Mouse (Mus musculus): ENCODE results near the gene Rimkla.
"Not testable (repeated sequence)": the region's sequence is repeated elsewhere in the genome, so short reads cannot be mapped to it uniquely, and the experiment has no call there.

Rimkla gene

DNA sequence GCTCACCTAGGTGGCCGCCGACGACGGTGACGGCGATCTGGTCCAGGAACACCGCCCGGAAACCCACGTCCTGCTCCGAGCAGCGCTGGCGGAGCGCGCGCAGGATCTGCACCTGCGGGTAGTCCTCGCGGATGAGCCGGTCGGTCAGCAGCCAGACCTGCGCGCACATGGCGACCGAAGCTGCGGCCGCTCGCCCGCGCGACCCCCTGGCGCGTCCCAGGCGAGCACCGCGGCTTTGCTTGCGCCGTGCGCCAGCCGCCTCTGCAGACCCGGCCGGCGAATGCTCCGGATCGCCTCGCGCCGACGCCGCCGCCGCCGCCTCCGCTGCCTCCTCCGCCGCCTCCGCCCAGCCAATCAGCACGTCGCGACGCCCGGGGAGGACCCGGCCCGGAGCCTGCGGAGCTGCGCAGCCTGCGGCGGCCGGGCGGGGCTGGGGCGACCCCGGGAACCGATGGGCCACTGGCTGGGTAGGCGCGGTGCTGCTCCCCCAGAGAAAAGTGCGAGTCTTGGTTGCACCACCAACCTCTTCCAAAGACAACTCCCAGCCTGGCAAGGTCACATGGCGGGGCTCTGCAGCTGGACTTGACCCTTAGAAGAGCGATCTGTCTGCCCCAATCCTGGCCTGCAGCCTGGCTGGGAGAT lies at the start of gene Rimkla:
Gene Rimkla (minus strand): TSS at position 338 of the 642 bp plus-strand sequence.
- DNase-seq, result peak; percentile 50 to 81

DNA sequence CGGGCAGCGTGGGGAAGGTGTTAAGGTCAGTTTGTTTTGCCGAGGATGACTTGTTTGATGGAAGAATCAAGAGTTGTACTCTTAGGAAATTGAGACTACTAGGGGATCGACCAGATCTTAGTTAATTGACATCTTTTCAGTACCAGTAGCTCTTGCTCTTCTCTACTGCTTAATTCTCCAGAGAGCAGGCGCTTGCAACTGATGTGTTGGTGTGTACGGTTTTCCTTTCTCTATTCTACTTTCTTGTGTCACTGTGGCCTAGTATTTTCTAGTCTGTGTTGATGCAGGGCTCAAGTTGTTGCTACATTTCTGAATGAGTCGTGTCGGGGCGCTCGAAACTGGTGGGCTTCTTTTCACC lies 48.1 kb upstream of the Rimkla start:
- DNase-seq, result no peak

DNA sequence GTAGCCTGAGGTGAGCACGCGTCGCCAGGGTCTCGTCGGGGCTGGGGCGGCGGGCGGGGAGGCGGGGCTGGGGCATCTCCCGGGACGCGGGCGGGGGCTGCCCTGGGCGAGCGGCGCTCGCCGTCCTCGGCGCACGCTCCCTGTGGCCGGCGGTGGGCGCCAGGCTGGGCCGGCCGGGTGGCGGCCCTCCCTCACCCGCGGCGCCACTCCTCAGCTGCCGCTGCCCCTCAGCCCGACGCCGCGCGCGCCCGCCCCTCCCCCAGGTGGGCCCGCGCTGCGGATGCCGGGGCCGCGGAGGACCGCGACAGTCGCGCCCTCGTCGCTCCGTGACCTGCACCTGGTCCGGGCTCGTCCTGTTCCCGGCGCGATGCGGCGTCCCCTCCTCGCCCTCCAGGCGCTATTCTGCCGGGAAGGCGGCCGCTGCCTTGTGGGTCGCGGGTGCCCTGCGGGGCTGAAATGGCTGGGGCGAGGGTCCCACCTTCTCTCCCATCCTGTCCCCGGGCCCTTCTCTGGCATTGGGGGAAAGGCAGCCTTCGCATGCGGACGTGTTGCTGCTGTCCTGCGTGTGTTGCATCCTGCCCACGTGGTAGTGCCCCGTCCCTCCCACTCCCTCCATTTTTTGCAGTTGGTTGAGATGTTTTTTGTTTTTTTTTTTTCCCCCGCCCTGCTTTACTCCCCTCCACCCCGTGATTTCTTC lies 47.6 kb upstream of the Rimkla start:
- peak; percentile 36 to 47 for DNase-seq

DNA sequence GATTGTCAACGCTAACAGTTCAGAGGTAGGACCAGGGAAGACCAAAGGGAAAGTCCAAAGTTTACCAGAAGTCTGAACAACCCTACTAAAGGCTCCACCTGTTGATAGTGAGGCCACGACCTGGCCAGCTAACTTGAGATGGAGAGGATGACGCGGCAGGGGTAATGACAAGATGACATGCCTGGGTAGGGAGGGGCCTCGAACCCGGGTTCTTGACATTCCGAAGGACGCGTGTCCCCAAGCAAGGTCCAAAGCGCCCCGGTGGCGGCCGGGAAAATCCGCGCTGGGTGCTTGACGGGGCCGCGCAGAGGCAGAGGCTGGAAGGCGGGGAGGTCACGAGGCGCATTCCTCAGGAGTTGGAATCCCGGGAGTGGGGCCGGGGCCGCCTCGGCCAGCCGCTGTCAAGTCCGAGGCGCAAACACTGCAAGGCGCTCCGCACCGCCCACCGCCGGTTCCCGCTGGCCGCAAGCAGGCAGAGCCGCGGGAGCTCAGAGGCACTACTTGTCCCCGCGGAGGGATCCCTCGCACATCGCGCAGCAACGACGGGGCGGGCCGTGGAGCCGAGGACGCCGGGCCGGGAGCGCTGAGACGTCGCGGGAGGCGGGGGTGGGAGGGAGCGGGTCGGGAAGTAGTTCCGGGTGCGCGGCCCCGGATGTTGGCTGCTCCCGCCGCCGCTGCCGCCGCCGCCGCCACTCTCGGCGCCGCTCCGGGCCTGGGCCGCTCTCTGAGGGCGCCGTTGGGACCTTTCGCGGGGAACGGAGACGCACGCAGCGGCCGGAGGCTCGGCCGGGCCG lies 46.8 kb upstream of the Rimkla start, which contains the start of gene Frg2f1:
Gene Frg2f1 (minus strand): TSS at position 499 of the 794 bp plus-strand sequence.
- DNase-seq, result peak; percentile 96 to 98

DNA sequence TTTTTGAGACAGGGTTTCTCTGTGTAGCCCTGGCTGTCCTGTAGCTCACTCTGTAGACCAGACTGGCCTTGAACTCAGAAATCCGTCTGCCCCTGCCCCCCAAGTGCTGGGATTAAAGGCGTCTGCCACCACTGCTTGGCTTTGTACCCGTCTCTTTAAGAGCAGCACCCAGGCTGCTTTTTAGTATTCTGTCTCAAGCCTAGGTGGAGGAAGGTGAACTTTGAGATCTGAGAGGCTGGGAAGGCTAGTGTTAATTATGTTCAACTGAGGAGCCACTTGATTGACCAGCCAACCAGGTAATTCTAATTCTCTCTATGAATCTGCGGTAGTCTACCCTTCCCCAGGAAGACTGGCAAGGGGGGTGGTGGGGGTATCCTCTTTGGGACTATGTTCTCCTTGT lies 45.0 kb upstream of the Rimkla start:
- DNase-seq, result peak; percentile 10 to 54

DNA sequence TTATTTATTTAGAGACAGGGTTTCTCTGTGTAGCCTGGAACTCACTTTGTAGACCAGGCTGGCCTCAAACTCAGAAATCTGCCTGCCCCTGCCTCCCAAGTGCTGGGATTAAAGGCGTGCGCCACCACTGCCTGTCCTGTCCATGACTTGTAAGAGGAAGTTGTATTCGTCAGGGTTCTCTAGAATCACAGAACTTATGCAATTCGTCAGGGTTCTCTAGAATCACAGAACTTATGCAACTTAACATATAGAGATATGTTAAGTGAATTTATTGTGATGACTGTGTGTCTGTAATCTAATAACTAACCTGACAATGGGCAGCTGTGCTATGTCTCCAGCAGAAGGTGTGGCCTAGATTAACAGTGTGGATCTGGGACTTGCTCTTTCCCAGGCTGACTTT lies 44.2 kb upstream of the Rimkla start, which contains the start of gene Foxj3:
Gene Foxj3 (plus strand): TSS at position 390 of the 400 bp plus-strand sequence.
- not testable (repeated sequence) for DNase-seq

DNA sequence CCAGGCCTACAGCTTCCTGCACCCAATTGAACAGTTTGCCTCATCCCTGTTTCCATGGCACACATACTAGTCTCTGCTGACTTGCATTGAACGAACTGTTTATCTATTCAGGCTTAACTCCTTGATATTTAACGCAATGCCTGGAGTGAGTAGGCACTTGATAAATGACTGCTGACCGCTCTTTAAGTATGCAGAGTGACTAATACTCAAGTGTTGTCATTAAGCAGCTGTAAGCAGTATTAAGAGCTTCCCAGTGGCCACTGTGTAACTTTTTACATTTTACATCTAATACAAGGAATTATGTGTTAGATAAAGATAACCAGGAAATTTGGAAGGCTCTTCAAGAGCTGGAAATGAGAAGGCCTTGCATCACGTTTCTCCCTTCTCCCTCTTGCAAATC lies 42.7 kb upstream of the Rimkla start:
- DNase-seq, result no peak

DNA sequence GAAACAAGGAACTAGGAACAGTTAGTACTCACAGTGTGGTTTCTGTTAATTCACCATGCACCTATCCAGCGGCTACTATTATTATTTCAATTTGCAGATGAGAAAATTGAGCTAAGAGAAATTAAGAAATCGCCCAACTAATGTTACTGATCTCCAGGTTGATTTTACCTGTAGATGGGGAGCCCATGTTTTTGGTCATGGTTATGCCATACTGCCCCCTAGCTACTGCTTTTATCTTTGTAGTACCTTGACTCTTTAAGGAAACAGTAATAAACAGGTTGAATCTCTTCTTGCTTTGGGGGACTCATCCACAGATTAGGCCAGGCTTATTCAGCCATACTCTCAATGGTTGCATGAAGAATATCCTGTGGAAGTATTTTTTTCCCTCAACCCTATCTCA lies 39.4 kb upstream of the Rimkla start:
- DNase-seq, result peak in 1 of 2 experiments; percentile 34

DNA sequence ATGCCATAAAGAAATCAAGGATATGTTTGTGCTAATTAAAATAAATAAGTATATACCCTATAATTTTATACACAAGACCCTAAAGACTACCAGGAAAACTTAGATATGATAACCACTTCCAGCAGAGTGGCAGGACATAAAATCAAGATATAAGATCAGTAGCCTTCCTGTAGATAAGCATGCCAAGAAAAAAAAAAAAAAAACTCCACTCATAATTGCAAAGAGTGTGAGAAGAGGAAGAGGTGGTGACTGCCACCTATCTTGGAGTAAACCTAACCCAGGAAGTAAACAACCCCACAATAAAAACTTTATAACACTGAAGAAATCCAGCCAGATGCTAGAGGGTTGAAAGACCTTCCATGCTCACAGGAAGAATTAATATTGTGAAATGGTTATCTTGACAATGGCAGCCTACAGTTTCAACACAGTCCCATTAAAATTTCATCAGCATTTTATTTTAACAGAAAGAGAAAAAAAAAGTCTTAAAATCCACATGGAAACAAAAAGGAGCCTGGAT lies 34.0 kb upstream of the Rimkla start:
- no peak for DNase-seq

DNA sequence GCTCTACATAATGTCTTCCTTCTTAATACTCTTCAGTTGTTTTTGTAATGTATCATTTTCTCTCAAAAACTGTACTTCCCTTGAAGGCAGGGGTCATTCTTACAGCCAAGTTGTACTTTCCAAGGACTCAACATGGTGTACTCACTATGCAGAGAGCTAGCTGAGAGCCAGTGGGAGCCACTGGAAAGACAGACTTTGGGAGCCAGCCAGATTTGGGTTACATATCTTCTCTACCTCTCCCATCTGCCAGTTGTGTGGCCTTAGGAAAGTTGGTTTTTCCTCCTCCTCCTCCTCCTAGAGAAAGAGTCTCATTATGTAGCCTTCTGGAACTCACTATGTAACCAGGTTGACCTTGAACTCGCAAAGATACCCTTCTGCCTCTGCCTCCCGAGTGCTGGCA lies 32.0 kb upstream of the Rimkla start:
- DNase-seq, result no peak

DNA sequence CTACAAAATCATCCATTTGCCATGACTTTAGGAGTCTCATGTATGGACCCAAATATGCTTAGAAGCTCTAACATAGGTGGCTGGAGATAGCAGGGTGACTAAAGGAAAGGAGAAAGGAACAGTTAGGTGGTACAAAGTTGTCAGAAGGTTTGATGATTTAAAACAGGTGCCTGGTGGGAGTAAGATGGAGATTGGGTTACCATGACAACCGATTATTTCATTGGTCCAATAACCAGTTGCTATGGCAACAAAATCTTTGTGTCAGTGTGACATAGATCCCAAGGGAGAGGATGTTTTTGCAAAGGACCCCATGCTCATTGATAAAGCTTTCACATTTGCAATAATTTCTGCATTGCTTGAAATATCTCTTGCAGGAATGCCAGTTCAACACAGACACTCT lies 31.6 kb upstream of the Rimkla start:
- DNase-seq, result no peak

DNA sequence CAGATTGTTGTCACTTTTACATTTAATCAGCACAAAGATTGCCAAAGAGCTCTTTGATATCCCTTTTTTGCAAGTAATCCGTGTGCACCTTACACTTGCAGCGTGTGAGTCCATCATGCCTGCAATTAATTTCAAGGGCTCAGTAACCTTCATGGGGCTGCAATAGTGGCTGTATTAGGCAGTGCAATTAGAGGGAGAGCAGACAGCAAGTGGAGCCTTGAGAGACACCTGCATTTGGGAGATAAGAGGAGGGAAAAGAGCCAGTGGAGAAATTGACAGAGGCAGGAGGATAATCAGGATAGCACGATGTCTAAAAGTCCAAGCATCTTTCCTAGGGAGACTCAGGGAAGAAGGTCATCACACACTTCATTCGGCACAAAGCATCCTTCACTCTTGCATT lies 31.1 kb upstream of the Rimkla start:
- DNase-seq, result no peak

DNA sequence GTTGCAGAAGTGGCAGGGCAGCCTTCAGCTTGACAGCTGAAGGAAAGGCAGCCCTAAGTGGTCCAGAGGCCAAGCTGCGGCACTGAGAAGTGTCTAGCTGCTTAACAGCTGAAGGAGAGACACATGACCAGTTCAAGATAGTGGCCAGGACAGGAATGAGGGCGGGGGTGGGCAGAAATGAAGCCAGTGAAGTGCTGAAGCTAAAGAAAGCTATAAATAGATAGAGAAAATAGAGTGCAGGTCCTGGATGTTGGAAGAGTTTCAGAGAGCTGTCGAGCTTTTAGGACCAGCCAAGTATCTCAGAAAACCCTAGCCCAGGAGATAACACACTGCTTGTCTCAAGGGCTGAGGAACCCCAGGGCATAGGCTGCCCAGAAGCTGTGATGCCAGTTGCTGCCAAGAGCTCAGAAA lies 20.3 kb upstream of the Rimkla start:
- DNase-seq, result no peak

DNA sequence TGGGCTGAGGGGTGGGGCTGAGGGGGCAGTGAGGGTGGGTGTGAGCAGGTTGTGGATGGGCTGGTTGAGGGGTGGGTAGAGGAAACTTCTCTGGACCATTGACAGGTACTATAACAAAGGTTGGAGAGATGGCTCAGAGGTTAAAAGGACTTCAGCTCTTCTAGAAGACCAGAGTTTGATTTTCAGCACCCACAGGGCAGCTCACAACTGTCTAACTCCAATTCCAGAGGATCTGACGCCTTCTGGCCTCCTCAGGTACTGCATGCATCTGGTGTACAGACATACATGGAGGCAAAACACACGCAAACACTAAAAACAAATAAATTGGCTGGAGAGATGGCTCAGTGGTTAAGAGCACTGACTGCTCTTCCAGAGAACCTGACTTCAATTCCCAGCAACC lies 19.2 kb upstream of the Rimkla start:
- no peak for DNase-seq

DNA sequence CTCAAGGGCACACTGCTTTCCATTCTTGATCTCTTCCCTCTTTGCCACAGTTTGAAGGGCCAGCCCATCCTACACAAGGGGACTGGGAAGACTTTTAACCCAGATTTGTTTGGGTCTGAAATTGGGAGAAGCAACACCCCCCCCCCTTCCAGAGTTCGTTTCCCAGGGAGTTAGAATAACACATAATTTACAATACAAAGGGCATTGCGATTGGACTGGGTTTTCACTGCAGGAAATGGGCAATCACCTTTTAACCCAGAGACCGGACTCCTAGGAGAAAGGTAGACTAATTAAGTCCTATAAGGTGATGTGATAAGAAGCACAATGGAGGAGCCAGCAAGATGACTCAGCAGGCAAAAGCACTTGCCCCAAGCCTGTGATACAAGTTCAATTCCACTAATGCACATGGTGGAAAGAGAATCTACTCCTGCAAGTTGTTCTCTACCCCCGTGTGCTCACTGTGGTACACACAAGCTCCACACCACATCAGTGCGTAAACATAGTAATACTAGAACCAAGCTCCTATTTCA lies 6.0 kb upstream of the Rimkla start:
- DNase-seq, result no peak

DNA sequence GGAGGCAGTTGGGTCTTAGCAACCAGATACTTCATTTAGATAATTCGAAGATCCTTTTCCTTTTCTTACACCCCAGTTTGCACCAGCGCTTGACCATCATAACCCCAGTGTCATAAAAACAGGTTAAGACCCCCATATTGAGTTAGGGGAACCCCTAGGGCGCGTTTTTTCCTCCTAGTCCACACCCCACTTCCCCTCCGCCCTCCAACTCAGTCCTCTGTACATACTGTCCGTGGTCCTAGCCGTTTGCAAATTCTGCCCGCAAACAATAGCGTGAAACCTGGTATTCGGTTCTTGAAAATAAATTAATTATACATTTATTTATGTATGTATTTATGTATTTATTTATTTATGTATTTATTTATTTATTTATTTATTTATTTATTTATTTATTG lies 502 bp upstream of the Rimkla start:
- no peak for DNase-seq

DNA sequence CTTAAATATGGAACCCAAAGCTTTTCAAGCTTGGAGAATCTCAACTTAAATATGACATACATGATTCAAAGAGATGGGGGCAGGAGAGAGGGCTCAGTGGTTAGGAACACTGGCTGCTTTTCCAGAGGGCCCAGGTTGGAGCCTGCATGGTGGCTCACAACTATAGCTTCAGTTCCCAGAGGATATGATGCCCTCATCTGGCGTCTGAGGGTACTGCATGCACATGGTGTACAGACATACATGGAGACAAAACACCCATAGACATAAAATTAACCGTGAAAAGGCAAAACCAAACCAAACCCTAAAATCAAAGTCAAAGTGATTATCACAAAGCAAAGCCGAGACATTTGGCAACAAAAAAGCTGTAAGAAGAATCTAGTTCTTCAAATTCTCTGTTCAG lies 1.6 kb downstream of the Rimkla start:
- peak; percentile 16 to 61 for DNase-seq

DNA sequence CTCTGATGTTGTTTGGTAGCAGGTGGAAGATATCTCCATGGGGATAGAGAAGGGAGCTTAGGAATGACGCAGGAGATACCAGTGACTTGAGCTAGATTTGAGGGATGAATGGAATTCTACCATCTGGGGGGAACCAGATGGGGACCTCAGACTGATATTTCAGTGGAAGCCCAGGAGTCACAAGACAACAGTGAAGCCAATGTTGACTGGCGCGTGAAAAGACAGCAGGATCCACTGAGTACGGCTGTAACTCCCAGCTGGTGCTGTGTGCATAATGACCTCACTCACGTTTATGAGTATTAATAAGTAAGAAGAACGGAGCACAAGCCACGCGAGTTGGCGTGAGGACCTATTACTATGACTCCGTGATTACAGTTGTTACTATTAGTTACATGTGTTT lies 2.8 kb downstream of the Rimkla start:
- no peak for DNase-seq

DNA sequence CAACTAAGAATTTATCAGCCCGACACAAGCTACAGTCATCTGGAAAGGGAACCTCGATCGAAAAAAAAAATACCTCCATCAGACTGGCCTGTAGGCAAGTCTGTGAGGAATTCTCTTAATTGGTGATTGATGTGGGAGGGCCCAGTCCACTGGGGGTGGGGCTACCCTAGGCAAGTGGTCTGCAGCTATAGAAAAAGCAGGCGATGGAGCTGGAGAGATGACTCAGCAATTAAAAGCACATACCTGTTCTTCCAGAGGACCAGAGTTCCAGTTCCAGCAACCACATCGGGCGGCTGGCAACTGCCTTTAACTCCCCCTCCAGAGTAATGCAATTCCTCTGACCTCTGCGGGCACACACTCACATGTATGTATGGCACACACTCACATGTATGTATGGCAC lies 7.5 kb downstream of the Rimkla start:
- no peak for DNase-seq

DNA sequence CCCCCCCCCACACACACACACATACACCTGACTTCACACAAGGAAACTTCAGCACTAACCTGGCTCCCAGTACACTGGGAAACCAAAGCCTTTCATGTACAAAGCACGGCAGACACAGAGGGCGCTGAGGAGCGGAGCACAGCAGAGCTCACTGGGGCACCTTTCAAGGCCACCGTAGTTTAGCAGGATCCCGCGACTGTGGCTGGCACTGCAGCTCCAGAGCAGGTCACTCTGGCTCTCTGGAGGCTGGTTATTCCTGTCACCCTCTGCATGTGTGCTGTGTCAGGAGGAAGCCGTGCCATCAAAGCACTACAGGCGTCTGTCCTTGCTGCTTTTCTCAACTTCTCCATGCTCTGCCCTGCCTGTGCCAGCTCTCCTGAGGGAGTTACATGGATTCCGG lies 9.4 kb downstream of the Rimkla start:
- DNase-seq, result peak in 1 of 2 experiments; percentile 32

DNA sequence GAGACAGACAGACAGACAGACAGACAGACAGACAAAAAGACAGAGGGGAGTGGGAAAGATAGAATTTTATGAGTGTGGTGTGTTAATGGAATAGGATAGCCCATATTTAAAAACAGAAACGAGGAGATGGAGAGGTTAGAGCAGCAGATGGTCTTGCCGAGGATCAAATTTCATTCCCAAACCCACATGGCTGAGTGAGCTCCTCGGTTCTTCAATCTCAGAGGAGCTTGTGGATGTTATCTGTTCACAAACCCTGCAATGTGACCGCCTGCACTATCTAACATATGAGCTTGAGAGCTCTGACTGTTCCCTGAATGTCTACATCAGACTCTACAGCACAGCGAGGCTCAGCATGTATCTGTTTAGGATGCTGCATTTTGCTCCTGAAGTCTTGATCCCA lies 19.3 kb downstream of the Rimkla start:
- no peak for DNase-seq

DNA sequence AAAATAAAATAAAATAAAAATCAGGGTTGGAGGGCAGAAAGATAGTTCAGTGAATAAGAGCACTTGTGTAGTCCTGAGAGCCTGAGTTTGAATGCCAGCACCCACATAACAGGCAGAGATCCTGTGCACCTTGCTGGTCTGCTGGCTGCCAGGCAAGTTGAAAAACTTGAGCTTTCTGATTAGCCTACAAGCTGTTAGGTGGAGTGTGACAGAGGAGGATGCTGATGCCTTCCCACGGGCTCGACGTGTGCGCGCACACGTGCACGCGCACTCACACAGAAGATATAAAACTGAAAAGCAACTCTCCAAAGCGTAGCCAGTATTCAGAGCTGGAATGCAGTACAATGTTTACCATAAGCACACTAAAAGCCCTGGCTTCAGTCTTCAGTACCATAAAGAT lies 19.9 kb downstream of the Rimkla start:
- no peak for DNase-seq

DNA sequence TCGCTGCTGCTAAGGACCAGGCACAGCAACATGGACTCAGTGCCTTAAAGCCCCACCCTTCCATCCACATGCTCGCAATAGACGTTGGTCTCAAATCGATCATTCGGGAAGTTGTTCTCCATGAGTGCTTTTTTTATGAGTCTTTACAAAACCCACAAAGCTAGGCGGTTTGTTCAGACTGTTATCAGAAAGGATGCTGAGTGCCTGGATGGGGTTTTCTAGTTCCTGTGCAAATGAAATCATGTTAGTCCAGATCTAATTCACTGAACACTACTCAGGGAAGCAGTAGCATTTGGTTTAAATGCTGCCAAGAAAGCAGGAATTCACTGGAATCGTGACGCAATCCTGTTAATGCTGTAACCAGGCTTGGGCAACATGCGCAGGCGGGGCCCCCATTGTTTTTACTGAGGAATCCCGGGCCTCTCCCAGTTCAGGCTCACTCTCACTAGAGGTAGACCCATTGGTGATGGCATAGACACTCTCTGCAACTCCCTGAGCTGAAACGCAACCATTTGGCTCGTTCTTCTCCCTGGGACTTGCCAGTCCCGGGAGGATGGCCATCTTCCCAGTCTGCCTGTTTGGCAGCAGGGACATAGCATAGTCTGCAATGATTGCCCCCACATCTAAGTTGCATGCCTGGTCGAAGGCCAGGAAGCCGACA lies 24.6 kb downstream of the Rimkla start:
- peak in 1 of 2 experiments; percentile 19 for DNase-seq

Measured in kidney, postnatal 36 days (tissue).